Mouse (Mus musculus) hindbrain, embryonic 12.5 days (tissue): ENCODE data around the gene Zfp691. TPM values are rescaled to one million over a fixed set of nuclear protein-coding genes. Genes with fewer than 3 reads are reported as not detected.

Experiments
- ATAC-seq: fragments of 200-750 bp; cut with Nextera tagmentation; 2 replicates; pipeline ENCODE4 v1.8.0; 2017; ENCODE audit warnings: moderate TSS enrichment; ENCODE audit not compliant: low FRiP score
- H3K27ac ChIP-seq: fragments of 300-500 bp; sonication (generic); 2 replicates; pipeline ENCODE4 v1.5.1; 2016; ENCODE audit warnings: mild to moderate bottlenecking
- H3K27me3 ChIP-seq: fragments of 300-500 bp; sonication (generic); 2 replicates; pipeline ENCODE4 v1.6.1; 2016; ENCODE audit warnings: mild to moderate bottlenecking
- H3K36me3 ChIP-seq: fragments of 300-500 bp; sonication (generic); 2 replicates; pipeline ENCODE4 v1.6.1; 2016; ENCODE audit warnings: mild to moderate bottlenecking
- H3K4me1 ChIP-seq: fragments of 300-500 bp; sonication (generic); 2 replicates; pipeline ENCODE4 v1.6.1; 2016
- H3K4me2 ChIP-seq: fragments of 300-500 bp; sonication (generic); replicated peaks from 2 replicates; pipeline ENCODE4 v1.6.1; 2016; ENCODE audit warnings: mild to moderate bottlenecking
- H3K4me3 ChIP-seq: fragments of 300-500 bp; sonication (generic); 2 replicates; pipeline ENCODE4 v1.5.1; 2016; ENCODE audit warnings: mild to moderate bottlenecking
- H3K9ac ChIP-seq: fragments of 300-500 bp; sonication (generic); 2 replicates; pipeline ENCODE4 v1.6.1; 2016; ENCODE audit warnings: mild to moderate bottlenecking, moderate library complexity
- H3K9me3 ChIP-seq: fragments of 300-500 bp; sonication (generic); replicated peaks from 2 replicates; pipeline ENCODE4 v1.6.1; 2016; ENCODE audit warnings: mild to moderate bottlenecking
- WGBS: fragments of 180-500 bp; shearing (Covaris S2); methylation state at CpG from one replicate; pipeline ENCODE4 v1.1.7; 2016; 5-methylcytosine and 5-hydroxymethylcytosine counted together
- polyA plus RNA-seq: library from polyadenylated mRNA; unstranded; fragments of >200 nt; fragmentation: Nextera tagmentation; extraction: Ambion mirVana; gene quantifications from 2 replicates; pipeline ENCODE4 v1.2.1, GENCODE M21; 2016

Zfp691 gene
- polyA plus RNA-seq, 1 experiment from 2014 or later, result 9.7 TPM

DNA sequence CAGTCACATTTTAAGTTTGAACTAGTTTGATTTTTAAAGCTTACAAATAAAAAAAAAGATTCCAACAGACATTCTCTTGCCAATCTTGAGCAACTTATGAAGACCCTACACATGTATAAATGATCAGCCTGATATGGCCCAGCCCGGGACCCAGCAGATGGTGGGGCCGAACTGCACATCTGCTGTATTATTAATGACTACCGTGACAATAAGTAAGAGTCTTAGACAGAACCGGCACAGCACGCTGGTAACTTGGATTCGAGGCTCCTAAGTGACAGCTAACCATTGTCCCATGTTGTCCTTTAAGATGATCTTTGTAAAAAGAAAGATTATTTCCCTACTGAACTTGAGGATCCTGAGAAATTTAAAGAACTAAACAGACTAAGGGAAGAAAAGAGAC lies 15.4 kb upstream of the Zfp691 start:
- Histone ChIP-seq H3K9ac (no peak overlapping the region), H3K4me1 (no peaks in the 10 kb centered on the region), H3K4me2 (no peak overlapping the region), H3K4me3 (no peak overlapping the region), H3K27me3 (no peaks in the 10 kb centered on the region), H3K27ac (no peak overlapping the region), H3K9me3 (no peaks in the 10 kb centered on the region), H3K36me3 (no peaks in the 10 kb centered on the region)
- 41% methylated on average over 6 of the region's 6 CpGs for WGBS
- no peak for ATAC-seq

DNA sequence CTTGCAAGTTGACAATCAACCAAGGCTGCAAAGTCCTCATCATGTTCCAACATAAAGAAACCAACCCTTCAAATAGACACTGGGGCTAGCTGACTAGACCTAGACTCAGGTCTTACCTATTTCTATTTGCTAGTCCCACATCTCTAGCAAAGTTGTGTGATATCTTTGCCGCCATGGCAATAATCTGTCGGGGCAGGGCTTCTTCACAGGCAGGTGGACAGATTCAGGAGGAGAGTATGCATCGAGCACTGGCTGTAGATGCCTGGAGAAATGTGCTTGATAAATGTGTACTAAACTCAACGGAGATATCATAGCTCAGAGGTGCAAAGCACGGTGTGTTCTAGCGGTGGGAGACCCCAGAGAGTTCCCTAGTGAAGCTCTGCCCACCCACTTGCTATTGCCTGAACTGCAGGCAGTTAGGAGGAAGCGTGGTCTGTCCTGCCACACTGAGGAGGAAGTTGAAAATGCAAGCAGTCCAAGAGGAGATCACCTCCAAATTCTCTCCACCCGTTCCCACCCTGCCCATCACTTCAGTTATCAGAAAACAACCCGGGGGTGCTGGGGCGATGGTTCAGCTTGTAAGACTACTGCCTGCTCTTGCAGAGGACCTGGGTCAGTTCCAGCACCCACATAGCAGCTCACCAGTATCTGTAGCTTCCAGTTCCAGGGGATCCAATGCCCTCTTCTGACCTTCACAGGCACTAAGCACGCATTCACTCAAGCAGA lies 14.2 kb upstream of the Zfp691 start:
- Histone ChIP-seq H3K9ac (no peak overlapping the region), H3K9me3 (no peaks in the 10 kb centered on the region), H3K4me3 (no peak overlapping the region), H3K4me1 (no peaks in the 10 kb centered on the region), H3K27me3 (no peaks in the 10 kb centered on the region), H3K27ac (no peak overlapping the region), H3K36me3 (no peaks in the 10 kb centered on the region), H3K4me2 (no peak overlapping the region)
- 63% methylated on average over 11 of the region's 11 CpGs for WGBS
- no peak for ATAC-seq

DNA sequence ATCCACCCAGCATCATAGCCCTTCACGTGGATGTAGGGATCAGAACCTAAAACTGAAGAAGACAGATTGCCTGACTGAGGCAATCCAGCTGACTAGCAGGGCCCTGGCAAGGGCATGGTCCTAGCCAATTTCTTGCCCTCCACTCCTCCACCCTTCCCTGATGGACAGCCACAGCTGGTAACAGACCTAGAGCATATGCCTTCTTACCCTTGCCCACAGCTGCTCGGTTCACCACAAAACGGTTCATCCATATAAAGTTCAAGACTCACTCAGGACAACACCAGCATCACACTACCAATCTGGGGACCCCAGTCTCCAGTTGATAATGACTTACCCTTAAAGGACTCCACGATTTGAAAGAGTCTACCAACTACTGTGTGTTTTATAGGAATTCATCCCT lies 11.8 kb upstream of the Zfp691 start:
- Histone ChIP-seq H3K36me3 (no peaks in the 10 kb centered on the region), H3K4me3 (no peak overlapping the region), H3K9ac (no peak overlapping the region), H3K4me1 (no peaks in the 10 kb centered on the region), H3K4me2 (no peak overlapping the region), H3K27ac (no peak overlapping the region), H3K27me3 (no peaks in the 10 kb centered on the region), H3K9me3 (no peaks in the 10 kb centered on the region)
- 86% methylated on average over 4 of the region's 4 CpGs for WGBS
- no peak for ATAC-seq

DNA sequence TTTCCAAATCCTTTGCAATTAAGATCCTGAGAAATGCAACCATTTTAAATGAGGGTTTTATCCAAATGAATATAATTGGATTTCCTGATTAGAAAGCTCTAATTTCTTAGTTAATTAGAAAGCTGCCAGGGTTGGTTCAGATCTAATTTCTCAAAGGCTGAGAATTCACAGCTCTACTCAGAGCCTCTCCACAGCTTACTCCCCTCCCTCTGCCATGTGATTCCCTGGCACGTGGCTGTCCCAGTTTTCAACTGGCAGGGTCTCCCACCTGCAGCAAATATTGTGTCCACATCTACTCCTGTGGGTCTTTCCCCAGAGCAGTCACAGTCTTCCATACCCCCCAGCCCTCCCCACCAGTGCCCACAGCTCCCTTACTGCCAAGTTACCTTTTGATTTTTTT lies 9.5 kb upstream of the Zfp691 start:
- H3K4me2 ChIP-seq, result no peak overlapping the region
- no peak overlapping the region for H3K4me3 ChIP-seq
- 55% methylated on average over 1 of the region's 1 CpGs for WGBS
- H3K9me3 ChIP-seq, result no peaks in the 10 kb centered on the region
- no peak overlapping the region for H3K27ac ChIP-seq
- no peaks in the 10 kb centered on the region for H3K36me3 ChIP-seq
- no peaks in the 10 kb centered on the region for H3K4me1 ChIP-seq
- ATAC-seq, result no peak
- no peaks in the 10 kb centered on the region for H3K27me3 ChIP-seq
- no peak overlapping the region for H3K9ac ChIP-seq

DNA sequence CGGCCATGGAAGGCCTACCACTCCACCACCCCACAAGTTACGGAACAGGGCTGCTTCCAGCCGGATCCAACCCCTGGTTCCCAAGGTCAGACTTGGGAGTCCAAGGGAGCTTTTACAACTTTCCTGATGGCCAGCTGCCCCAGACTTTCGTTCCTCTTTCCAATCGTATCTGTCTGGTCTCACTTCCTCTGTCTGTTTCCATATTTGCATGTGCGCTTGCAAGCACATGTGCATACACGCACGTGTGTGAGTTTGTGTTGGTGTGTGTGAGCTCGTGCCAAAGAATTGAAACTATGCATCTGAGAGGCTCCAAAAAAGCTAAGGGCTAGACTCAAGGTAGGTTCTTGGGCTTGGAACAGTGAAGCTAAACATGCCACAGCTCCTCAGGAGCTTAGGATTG lies 7.5 kb upstream of the Zfp691 start:
- no peaks in the 10 kb centered on the region for H3K27me3 ChIP-seq
- no peak for ATAC-seq
- H3K4me3 ChIP-seq, result no peak overlapping the region
- H3K4me1 ChIP-seq, result no peaks in the 10 kb centered on the region
- H3K36me3 ChIP-seq, result no peaks in the 10 kb centered on the region
- 92% methylated on average over 9 of the region's 9 CpGs for WGBS
- no peak overlapping the region for H3K4me2 ChIP-seq
- no peak overlapping the region for H3K27ac ChIP-seq
- no peak overlapping the region for H3K9ac ChIP-seq
- H3K9me3 ChIP-seq, result no peaks in the 10 kb centered on the region

DNA sequence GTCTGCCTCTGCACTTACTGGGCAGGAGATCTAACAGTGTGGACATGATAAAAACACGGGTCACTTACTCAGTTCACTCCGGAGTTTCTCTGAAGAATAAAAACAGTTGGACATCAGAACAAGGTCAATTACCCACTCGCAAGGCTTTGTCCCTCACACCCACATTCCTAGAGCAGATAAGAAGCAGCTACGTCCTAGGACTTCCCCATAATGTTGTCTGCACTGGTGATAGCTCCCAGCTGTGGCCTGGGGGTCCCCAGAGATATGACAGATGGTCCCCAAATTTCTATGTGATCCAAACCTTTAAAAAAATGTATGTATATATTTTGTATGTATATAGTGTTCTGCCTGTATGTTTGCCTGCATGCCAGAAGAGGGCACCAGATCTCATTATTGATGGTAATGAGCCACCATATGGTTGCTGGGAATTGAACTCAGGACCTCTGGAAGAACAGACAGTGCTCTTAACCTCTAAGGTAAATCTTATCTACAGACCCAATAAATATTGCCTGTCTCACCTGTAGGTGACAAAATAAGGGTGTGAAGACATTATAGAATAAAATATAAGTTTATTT lies 6.2 kb upstream of the Zfp691 start:
- H3K4me2 ChIP-seq, result no peak overlapping the region
- no peak for ATAC-seq
- no peak overlapping the region for H3K27ac ChIP-seq
- no peak overlapping the region for H3K9ac ChIP-seq
- no peaks in the 10 kb centered on the region for H3K36me3 ChIP-seq
- 64% methylated on average over 4 of the region's 4 CpGs for WGBS
- no peaks in the 10 kb centered on the region for H3K9me3 ChIP-seq
- no peak overlapping the region for H3K4me3 ChIP-seq
- H3K27me3 ChIP-seq, result no peaks in the 10 kb centered on the region
- H3K4me1 ChIP-seq, result no peaks in the 10 kb centered on the region

DNA sequence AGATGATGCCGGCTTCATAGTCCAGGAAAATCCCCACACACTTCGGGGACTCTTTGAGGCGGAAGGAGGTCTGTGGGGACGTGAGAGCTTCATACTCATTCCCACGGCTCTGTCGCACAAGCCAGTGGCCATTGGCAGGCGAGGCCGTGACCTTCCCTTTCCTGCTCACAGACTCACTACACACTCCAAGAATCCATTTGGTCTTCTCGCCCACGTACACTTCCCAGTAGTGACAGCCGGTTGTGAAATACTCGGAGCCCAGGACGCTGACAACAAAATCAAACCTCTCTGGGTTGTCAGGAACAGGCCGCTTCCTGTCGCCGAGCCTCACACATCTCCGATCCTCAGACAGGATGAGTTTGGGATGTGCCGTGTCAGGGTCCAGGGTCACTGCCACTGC lies 4.3 kb upstream of the Zfp691 start:
- 80% methylated on average over 18 of the region's 18 CpGs for WGBS
- Histone ChIP-seq H3K27me3 (no peaks in the 10 kb centered on the region), H3K4me1 (no peaks in the 10 kb centered on the region), H3K36me3 (no peaks in the 10 kb centered on the region), H3K4me3 (no peak overlapping the region), H3K9ac (no peak overlapping the region), H3K4me2 (no peak overlapping the region), H3K27ac (no peak overlapping the region), H3K9me3 (no peaks in the 10 kb centered on the region)
- no peak for ATAC-seq

DNA sequence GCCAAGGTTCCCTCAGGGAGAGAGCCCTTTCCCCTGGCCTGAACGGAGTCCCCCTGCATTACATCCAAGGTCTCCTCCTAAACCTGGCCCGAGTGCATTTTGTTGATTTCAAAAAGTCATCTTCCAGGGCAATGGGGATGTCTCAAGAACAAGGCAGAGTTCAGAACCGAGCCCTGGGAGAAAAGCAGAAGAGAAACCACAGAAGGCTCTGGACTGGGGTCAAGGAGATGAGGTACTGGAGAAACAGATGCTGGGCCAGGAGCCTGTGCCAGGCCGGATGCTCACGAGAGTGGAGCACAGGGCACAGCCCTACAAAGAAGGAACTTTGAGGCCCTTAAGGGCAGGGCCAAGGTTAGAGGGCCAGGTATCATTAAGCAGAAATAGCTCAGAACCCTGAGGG lies 3.7 kb upstream of the Zfp691 start:
- Histone ChIP-seq H3K4me2 (no peak overlapping the region), H3K27ac (no peak overlapping the region), H3K9me3 (no peaks in the 10 kb centered on the region), H3K4me1 (peaks cover 5% of the 10 kb centered on the region), H3K9ac (no peak overlapping the region), H3K27me3 (no peaks in the 10 kb centered on the region), H3K4me3 (no peak overlapping the region), H3K36me3 (no peaks in the 10 kb centered on the region)
- WGBS, result 79% methylated on average over 5 of the region's 5 CpGs
- no peak for ATAC-seq

DNA sequence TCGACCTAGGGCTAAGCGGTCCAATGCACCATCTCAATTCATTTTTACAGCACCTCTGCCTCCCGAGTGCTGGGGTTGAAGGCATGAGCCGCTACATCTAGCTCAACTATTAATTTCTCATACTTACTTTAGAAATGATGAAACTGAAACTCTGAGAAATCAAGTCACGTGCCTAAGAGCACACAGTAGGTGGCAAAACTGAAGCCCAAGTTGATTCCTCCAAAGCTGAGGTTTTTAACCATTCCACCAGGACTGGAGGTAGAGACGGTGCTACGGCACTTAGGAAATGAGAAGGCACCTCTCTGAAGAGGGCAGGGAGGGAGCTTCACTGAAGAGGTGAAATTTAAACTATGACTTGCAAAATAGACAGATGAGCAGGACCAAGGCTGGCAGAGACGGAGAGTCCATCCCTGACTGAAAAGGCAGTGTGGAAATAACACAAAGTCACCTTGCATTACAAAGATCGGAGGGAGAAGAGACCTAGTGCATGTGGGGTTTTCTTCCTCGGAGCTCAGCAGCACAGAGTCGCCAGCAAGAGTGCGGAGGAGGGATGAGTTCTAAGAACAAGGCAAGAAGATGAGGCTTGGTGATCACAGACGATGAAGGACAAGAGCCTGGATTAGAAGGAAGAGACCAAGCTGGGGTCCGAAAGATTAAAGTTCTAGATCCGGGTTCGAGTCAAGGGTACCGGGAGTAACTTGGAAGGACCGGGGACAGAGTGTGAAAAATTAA lies 910 bp downstream of the Zfp691 start:
- no peaks in the 10 kb centered on the region for H3K27me3 ChIP-seq
- peak overlapping the region; percentile 72 for H3K4me2 ChIP-seq
- H3K9me3 ChIP-seq, result no peaks in the 10 kb centered on the region
- 45% methylated on average over 18 of the region's 18 CpGs for WGBS
- peaks cover 18% of the 10 kb centered on the region for H3K36me3 ChIP-seq
- 0 out of 2 replicates have a peak overlapping the region, but pooled peaks have one; percentile 50 for H3K27ac ChIP-seq
- peak overlapping the region; percentile 80 for H3K9ac ChIP-seq
- no peak for ATAC-seq
- H3K4me1 ChIP-seq, result peaks cover 19% of the 10 kb centered on the region
- H3K4me3 ChIP-seq, result peak overlapping the region; percentile 50

DNA sequence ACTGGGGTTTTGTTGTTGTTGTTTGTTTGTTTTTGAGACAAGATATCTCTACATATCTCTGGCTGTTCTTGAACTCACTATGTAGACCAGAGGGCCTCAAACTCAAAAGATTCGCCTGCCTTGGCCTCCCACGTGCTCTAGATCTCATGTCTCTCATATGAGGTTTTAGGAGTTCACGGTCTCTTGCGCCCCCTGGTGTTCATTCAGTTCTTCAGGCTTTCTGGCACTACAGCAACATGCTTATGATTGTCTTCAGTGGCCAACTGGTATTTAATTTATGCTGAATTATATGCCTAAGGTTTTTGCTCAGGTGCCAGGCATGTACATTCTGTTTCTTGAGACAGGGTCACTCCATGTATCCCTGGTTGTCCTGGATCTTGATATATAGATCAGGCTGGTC lies 6.3 kb downstream of the Zfp691 start:
- peak; percentile 32; the same call in 1 of the 2 replicates for ATAC-seq
- H3K27me3 ChIP-seq, result no peaks in the 10 kb centered on the region
- H3K27ac ChIP-seq, result no peak overlapping the region

DNA sequence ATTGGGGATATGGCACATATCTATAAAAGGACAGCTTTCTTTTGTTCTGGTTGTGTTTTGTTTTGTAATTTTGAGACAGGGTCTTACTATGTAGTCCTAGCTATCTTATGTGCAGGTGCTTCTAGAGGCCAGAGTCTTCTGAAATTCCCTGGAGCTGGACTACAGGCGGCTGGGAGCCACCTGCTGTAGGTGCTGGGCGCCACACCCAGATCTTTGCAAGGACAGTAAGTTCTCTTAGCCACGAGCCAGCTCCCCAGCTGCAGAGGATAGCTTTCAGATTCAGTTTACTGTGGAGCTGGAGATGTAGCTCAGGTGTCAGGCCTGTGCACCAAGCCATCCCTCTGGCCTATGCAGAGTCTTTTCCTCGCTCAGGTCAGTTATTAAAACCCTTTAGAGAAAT lies 6.9 kb downstream of the Zfp691 start:
- WGBS, result 83% methylated on average over 4 of the region's 4 CpGs
- Histone ChIP-seq H3K4me1 (peaks cover 8% of the 10 kb centered on the region), H3K27me3 (no peaks in the 10 kb centered on the region), H3K9ac (no peak overlapping the region), H3K4me2 (no peak overlapping the region), H3K9me3 (no peaks in the 10 kb centered on the region), H3K4me3 (no peak overlapping the region), H3K36me3 (peaks cover 18% of the 10 kb centered on the region), H3K27ac (no peak overlapping the region)
- no peak for ATAC-seq

More for the DNA sequence above, 6.3 kb downstream of the Zfp691 start:
- peaks cover 13% of the 10 kb centered on the region for H3K4me1 ChIP-seq
- no peak overlapping the region for H3K4me3 ChIP-seq
- no peak overlapping the region for H3K9ac ChIP-seq
- peaks cover 18% of the 10 kb centered on the region for H3K36me3 ChIP-seq
- H3K4me2 ChIP-seq, result no peak overlapping the region
- no peaks in the 10 kb centered on the region for H3K9me3 ChIP-seq
- WGBS, result 6% methylated on average over 4 of the region's 4 CpGs

DNA sequence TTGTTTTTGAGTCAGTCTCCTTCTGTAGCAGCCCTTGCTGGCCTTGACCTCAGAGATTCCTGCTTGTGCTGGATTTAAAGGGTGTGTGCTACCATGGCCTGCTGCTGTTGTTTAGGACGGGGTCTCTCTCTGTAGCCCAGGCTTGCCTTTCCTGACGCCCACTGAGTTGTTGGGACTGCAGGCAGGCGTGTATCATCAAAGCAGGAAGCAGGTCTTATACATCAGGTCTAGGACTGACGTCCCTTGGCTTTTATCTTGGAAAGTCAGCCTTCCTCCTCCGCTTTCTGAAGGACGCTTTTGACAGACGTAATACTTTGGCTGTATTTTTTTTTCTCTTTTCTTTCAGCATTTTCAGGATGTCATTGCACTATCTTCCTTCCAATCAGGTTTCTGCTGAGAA lies 8.1 kb downstream of the Zfp691 start:
- WGBS, result 75% methylated on average over 7 of the region's 7 CpGs
- ATAC-seq, result no peak

More for the DNA sequence above, 8.1 kb downstream of the Zfp691 start:
- Histone ChIP-seq H3K4me3 (no peak overlapping the region), H3K9me3 (no peaks in the 10 kb centered on the region), H3K4me1 (no peaks in the 10 kb centered on the region), H3K9ac (no peak overlapping the region), H3K4me2 (no peak overlapping the region), H3K27ac (no peak overlapping the region), H3K36me3 (peaks cover 18% of the 10 kb centered on the region), H3K27me3 (no peaks in the 10 kb centered on the region)
